Mouse (Mus musculus) thymus, postnatal 4 days (tissue): ENCODE data around the gene Hacd2.

Experiments used
- DNase-seq: peaks from one replicate; pipeline ENCODE4 v3.0.0; 2021

Hacd2 gene

GRCm38 (mm10) chr16:35008447-35008846 is 13.8 kb upstream of the Hacd2 start:
- no peak for DNase-seq

GRCm38 (mm10) chr16:35013501-35013900 is 8.7 kb upstream of the Hacd2 start:
- no peak for DNase-seq

- DNase-seq, result no peak
Measured at GRCm38 (mm10) chr16:35016491-35016890, 5.7 kb upstream of the Hacd2 start.

- no peak for DNase-seq
Measured at GRCm38 (mm10) chr16:35018470-35018974, 3.7 kb upstream of the Hacd2 start.

GRCm38 (mm10) chr16:35021903-35022241 is 356 bp upstream of the Hacd2 start:
- DNase-seq, result no peak

GRCm38 (mm10) chr16:35023138-35023735 is 1.0 kb downstream of the Hacd2 start:
- DNase-seq, result no peak

GRCm38 (mm10) chr16:35024300-35024699 is 2.1 kb downstream of the Hacd2 start:
- DNase-seq, result peak; percentile 21

GRCm38 (mm10) chr16:35025347-35025746 is 3.1 kb downstream of the Hacd2 start:
- no peak for DNase-seq

- no peak for DNase-seq
Measured at GRCm38 (mm10) chr16:35033241-35033640, 11.0 kb downstream of the Hacd2 start.

GRCm38 (mm10) chr16:35033809-35034577 is 11.8 kb downstream of the Hacd2 start:
- DNase-seq, result no peak

- DNase-seq, result no peak
Measured at GRCm38 (mm10) chr16:35034971-35035370, 12.7 kb downstream of the Hacd2 start.

GRCm38 (mm10) chr16:35036754-35037153 is 14.5 kb downstream of the Hacd2 start:
- DNase-seq, result no peak

GRCm38 (mm10) chr16:35038343-35039057 is 16.3 kb downstream of the Hacd2 start:
- DNase-seq, result no peak

GRCm38 (mm10) chr16:35040154-35040553 is 17.9 kb downstream of the Hacd2 start:
- no peak for DNase-seq

- DNase-seq, result no peak
Measured at GRCm38 (mm10) chr16:35041001-35041400, 18.8 kb downstream of the Hacd2 start.

- DNase-seq, result no peak
Measured at GRCm38 (mm10) chr16:35046081-35046775, 24.0 kb downstream of the Hacd2 start.

- DNase-seq, result no peak
Measured at GRCm38 (mm10) chr16:35047272-35047969, 25.2 kb downstream of the Hacd2 start.

GRCm38 (mm10) chr16:35051066-35051465 is 28.8 kb downstream of the Hacd2 start:
- no peak for DNase-seq

- DNase-seq, result no peak
Measured at GRCm38 (mm10) chr16:35052191-35052590, 30.0 kb downstream of the Hacd2 start.

- DNase-seq, result no peak
Measured at GRCm38 (mm10) chr16:35054432-35055193, 32.4 kb downstream of the Hacd2 start.

- no peak for DNase-seq
Measured at GRCm38 (mm10) chr16:35055194-35055506, 32.9 kb downstream of the Hacd2 start.

GRCm38 (mm10) chr16:35055861-35056260 is 33.6 kb downstream of the Hacd2 start:
- no peak for DNase-seq
